Mouse (Mus musculus) embryonic facial prominence, embryonic 13.5 days (tissue): ENCODE results near the gene Slc9b1. TPM values are rescaled to one million over a fixed set of nuclear protein-coding genes. Genes with fewer than 3 reads are reported as not detected.
A peak's percentile ranks its signal among the peaks of the same experiment; 100 is the strongest.

Source experiments
- ATAC-seq: fragments of 200-750 bp; cut with Nextera tagmentation; 2 replicates; pipeline ENCODE4 v1.8.0; 2017; ENCODE audit warnings: low read depth; ENCODE audit not compliant: insufficient number of reproducible peaks, insufficient read depth, low FRiP score, low TSS enrichment
- H3K27ac ChIP-seq: fragments of 300-500 bp; sonication (generic); 2 replicates; pipeline ENCODE4 v1.5.1; 2015; ENCODE audit warnings: moderate library complexity, mild to moderate bottlenecking, inconsistent platforms
- H3K27me3 ChIP-seq: fragments of 300-500 bp; sonication (generic); 2 replicates; pipeline ENCODE4 v1.6.1; 2015; ENCODE audit warnings: mild to moderate bottlenecking, inconsistent platforms
- H3K36me3 ChIP-seq: fragments of 300-500 bp; sonication (generic); 2 replicates; pipeline ENCODE4 v1.6.1; 2015; ENCODE audit warnings: mild to moderate bottlenecking, inconsistent platforms
- H3K4me1 ChIP-seq: fragments of 300-500 bp; sonication (generic); 2 replicates; pipeline ENCODE4 v1.6.1; 2015; ENCODE audit warnings: inconsistent platforms
- H3K4me2 ChIP-seq: fragments of 300-500 bp; sonication (generic); 2 replicates; pipeline ENCODE4 v1.6.1; 2015; ENCODE audit warnings: moderate library complexity, mild to moderate bottlenecking, inconsistent platforms
- H3K4me3 ChIP-seq: fragments of 300-500 bp; sonication (generic); 2 replicates; pipeline ENCODE4 v1.5.1; 2015; ENCODE audit warnings: mild to moderate bottlenecking, inconsistent platforms
- H3K9ac ChIP-seq: fragments of 300-500 bp; sonication (generic); 2 replicates; pipeline ENCODE4 v1.6.1; 2015; ENCODE audit warnings: mild to moderate bottlenecking, inconsistent platforms
- H3K9me3 ChIP-seq: fragments of 300-500 bp; sonication (generic); 2 replicates; pipeline ENCODE4 v1.6.1; 2016; ENCODE audit warnings: inconsistent platforms
- WGBS: fragments of 180-500 bp; shearing (Covaris S2); methylation state at CpG from one replicate; pipeline ENCODE4 v1.1.7; 2015; ENCODE audit warnings: mixed read lengths; 5-methylcytosine and 5-hydroxymethylcytosine counted together
- polyA plus RNA-seq: library from polyadenylated mRNA; unstranded; fragments of >200 nt; fragmentation: Nextera tagmentation; extraction: Ambion mirVana; gene quantifications from 2 replicates; pipeline ENCODE4 v1.2.1, GENCODE M21; 2015

The Slc9b1 gene
- 0.22 and 0.55 TPM in 2 replicates for polyA plus RNA-seq

DNA sequence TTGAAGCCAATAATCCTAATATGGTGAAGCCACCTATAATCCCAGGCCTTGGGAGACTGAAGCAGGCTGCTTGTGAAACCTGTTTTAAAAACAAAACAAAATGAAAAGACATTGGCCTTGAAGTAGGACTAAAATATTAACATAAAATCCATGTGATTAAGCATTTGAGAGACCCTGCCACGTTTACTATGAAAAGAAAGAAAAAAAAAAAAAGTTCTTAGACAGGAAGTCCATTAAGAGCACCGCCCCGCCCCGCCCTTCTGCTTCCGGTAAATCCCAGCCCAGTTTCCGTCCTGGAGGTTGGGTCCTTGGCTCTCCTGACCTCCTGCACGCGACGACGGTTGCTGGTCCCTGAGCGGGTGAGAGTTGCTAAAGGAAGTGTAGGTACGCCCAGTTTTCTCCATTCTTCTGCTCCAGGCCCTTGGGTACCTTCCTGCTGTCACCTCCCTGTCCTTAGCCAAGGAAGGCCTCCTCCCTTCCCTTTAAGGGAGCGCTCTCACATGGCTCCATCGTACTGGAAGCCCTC, at the start of gene Slc9b1:
Slc9b1 (plus strand) TSS at position 291 of the 526 bp plus-strand sequence.
- no peaks in the 10 kb centered on the region for H3K4me1 ChIP-seq
- H3K4me2 ChIP-seq, result no peak within 1 kb of the TSS
- no peaks in the 10 kb centered on the region for H3K36me3 ChIP-seq
- H3K4me3 ChIP-seq, result no peak within 1 kb of the TSS
- no peaks in the 10 kb centered on the region for H3K9me3 ChIP-seq
- no peak within 1 kb of the TSS for H3K9ac ChIP-seq
- H3K27me3 ChIP-seq, result no peaks in the 10 kb centered on the region
- no peak for ATAC-seq
- no peak within 1 kb of the TSS for H3K27ac ChIP-seq
- 81% methylated on average over 14 of the region's 14 CpGs for WGBS

DNA sequence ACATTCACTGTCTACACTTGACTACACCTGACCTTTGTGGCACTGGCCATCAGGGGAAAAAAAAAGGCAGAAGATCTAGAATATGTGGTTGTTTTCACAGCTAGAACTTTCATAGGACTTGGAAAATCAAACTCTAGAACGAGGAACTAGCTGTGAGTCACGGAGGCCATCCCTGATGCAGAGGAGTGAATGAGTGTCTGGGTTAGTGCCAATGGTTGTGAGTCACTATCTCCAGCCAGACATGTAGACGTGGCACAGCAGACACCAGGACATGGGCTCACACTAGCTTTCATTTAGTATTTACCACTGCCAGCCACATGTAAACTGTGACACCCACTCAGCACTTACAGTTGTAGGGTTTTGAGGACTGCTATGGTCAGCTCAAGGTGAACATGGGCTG, 49.3 kb upstream of the Slc9b1 start:
- H3K9ac ChIP-seq, result no peak overlapping the region
- no peak for ATAC-seq
- H3K4me3 ChIP-seq, result no peak overlapping the region
- H3K4me1 ChIP-seq, result peaks cover 16% of the 10 kb centered on the region
- H3K27ac ChIP-seq, result no peak overlapping the region
- H3K27me3 ChIP-seq, result peaks cover 15% of the 10 kb centered on the region
- no peak overlapping the region for H3K4me2 ChIP-seq
- no peaks in the 10 kb centered on the region for H3K9me3 ChIP-seq
- H3K36me3 ChIP-seq, result no peaks in the 10 kb centered on the region
- WGBS, result 84% methylated on average over 3 of the region's 3 CpGs

DNA sequence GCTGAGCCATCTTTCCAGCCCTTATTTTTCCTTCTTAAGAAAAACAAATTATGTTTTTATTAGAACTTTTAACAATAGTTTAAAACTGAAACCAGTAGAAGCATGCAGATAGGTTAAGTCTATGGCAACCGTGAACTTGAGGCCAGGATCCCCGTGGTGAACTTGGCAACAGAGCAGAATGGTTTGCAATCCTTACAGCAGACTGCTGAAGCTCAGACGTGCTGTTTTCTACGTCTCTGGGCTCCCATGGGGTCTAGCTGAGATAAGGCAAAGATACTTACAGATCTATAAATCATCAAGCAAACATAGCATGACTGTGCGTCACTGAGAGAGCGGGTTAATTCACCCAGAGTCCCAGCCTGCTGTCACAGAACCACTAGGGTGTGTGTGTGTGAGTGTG, 47.7 kb upstream of the Slc9b1 start:
- ATAC-seq, result no peak
- H3K4me3 ChIP-seq, result no peak overlapping the region
- H3K4me1 ChIP-seq, result peaks cover 8% of the 10 kb centered on the region; the same call in 1 of the 2 replicates
- H3K36me3 ChIP-seq, result no peaks in the 10 kb centered on the region
- WGBS, result 77% methylated on average over 6 of the region's 6 CpGs
- no peak overlapping the region for H3K4me2 ChIP-seq
- peaks cover 20% of the 10 kb centered on the region for H3K27me3 ChIP-seq
- H3K27ac ChIP-seq, result no peak overlapping the region
- no peak overlapping the region for H3K9ac ChIP-seq
- no peaks in the 10 kb centered on the region for H3K9me3 ChIP-seq

DNA sequence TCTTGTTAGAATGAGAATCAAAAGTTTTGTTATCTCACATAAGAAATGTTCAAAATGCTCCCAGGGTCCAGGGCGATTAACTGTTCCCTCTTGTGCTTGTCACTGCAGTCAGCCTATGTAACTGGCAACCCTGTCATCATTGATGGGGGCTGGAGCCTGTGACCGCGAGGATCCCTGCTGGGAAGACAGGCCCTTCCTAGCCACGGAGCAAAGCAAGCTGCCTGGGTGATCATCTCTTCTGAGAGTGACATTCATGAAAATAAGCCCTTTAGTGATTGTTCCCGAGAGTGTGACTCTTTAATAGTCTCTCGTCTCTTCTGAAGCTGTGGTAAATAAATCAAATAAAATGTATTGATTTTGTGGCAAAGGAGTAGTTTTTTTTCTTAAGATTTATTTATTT, 43.8 kb upstream of the Slc9b1 start:
- Histone ChIP-seq H3K9ac (no peak overlapping the region), H3K9me3 (0 out of 2 replicates have a peak, but pooled peaks cover 3% of the 10 kb centered on the region), H3K27me3 (peaks cover 25% of the 10 kb centered on the region), H3K36me3 (no peaks in the 10 kb centered on the region), H3K4me2 (no peak overlapping the region), H3K4me3 (no peak overlapping the region), H3K27ac (no peak overlapping the region), H3K4me1 (peaks cover 13% of the 10 kb centered on the region; the same call in 1 of the 2 replicates)
- ATAC-seq, result no peak
- 31% methylated on average over 6 of the region's 6 CpGs for WGBS

DNA sequence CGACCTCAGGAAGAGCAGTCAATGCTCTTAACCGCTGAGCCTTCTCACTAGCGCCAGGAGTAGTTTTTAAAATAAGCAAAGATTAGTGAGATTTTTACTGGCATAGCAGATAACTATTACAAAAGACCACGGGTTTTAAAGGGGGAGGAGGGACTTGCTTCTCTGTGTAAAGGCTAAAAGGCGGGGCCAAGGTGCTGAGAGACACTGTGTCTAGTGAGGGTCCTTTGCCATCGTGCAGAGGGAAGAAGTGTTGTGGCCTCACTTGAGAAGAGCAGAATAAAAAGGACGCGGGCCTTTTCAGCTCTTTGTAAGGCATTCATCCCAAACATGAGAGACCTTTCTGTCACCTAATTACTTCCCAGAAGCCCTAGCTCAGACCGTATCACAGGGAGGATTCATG, 43.3 kb upstream of the Slc9b1 start:
- 27% methylated on average over 9 of the region's 9 CpGs for WGBS
- Histone ChIP-seq H3K4me1 (peaks cover 13% of the 10 kb centered on the region; the same call in 1 of the 2 replicates), H3K4me3 (no peak overlapping the region), H3K27me3 (peaks cover 25% of the 10 kb centered on the region), H3K9me3 (0 out of 2 replicates have a peak, but pooled peaks cover 3% of the 10 kb centered on the region), H3K27ac (no peak overlapping the region), H3K36me3 (no peaks in the 10 kb centered on the region), H3K4me2 (no peak overlapping the region), H3K9ac (no peak overlapping the region)
- no peak for ATAC-seq

DNA sequence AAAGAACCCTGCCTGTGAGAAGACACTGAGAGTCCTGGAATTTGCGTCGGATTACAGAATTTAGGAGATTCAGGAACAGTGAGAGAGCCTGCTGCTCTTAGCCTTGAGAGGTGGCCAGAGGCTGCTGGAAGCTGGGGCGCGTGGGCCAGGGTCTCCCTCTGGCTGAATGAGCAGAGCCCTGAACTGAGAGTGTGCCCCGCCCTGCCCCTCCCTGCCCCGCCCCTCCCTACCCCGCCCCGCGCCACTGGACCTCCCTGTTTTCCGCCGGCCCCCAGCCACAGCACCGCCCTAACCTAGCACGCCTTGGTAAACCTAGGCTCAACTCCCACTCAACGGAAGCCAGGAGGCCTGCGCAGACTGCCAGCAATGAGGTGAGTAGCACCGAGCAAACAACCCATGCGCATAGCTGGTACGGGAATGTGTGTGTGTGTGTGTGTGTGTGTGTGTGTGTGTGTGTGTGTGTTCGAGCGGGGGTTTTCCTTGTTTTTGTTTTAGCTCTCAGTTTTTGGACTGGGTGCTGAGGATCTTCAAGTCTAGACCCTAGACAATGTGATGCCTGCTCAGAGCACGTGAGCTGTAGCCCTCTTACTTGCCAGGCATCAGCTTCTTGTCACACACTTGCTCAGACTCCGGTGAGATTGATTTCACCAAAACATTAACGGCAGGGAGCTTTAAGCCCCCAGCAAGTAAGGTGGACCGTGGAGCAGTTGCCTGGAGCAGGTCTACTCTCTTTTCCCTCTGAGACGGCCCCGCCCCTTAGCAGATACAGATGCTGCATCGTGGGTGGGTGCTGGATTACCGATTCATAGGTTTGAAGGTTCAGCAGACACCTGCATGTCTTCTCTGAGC, 40.2 kb upstream of the Slc9b1 start, which contains the start of gene Slc9b2:
Slc9b2 (plus strand) TSS at position 290 of the 849 bp plus-strand sequence.
- H3K27me3 ChIP-seq, result peaks cover 21% of the 10 kb centered on the region
- peak; percentile 68 for ATAC-seq
- H3K4me3 ChIP-seq, result peak within 1 kb of the TSS; percentile 38
- H3K9ac ChIP-seq, result peak within 1 kb of the TSS; percentile 46; the same call in 1 of the 2 replicates
- peak within 1 kb of the TSS; percentile 71 for H3K4me2 ChIP-seq
- H3K27ac ChIP-seq, result no peak within 1 kb of the TSS
- no peaks in the 10 kb centered on the region for H3K36me3 ChIP-seq
- 0 out of 2 replicates have a peak, but pooled peaks cover 3% of the 10 kb centered on the region for H3K9me3 ChIP-seq
- 8% methylated on average over 23 of the region's 28 CpGs for WGBS
- peaks cover 13% of the 10 kb centered on the region; the same call in 1 of the 2 replicates for H3K4me1 ChIP-seq

DNA sequence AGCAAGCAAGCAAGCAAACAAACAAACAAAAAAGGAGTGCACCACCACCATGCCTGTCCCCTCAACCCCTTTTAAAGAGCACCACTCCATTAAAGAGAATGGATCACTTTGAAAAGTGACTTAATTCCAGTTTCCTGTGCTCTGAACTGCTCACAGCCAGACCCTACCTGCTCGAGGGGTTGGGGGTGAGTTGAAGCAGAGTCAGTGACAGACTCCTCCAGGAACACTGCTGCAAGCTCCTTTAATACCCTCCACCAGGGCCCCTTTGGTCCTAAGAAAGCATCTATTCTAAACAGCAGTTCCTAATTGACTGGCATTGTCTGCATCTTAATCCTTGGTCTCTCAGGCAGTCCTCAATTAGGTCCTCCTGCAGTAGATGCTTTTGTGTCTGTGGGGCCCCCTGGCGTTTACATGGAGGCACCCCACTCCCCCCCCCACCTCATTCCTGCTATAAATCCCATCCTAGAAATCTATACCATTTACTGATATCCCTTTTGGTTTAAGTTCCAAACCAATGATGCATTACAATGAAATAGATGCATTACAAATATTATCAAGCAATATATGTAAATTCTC, 34.8 kb upstream of the Slc9b1 start:
- H3K4me3 ChIP-seq, result no peak overlapping the region
- H3K36me3 ChIP-seq, result no peaks in the 10 kb centered on the region
- ATAC-seq, result no peak
- H3K9ac ChIP-seq, result no peak overlapping the region
- H3K4me2 ChIP-seq, result no peak overlapping the region
- H3K27ac ChIP-seq, result no peak overlapping the region
- 0 out of 2 replicates have a peak, but pooled peaks cover 3% of the 10 kb centered on the region for H3K9me3 ChIP-seq
- H3K27me3 ChIP-seq, result 0 out of 2 replicates have a peak, but pooled peaks cover 4% of the 10 kb centered on the region
- WGBS, result 20% methylated on average over 2 of the region's 2 CpGs
- H3K4me1 ChIP-seq, result peaks cover 12% of the 10 kb centered on the region

DNA sequence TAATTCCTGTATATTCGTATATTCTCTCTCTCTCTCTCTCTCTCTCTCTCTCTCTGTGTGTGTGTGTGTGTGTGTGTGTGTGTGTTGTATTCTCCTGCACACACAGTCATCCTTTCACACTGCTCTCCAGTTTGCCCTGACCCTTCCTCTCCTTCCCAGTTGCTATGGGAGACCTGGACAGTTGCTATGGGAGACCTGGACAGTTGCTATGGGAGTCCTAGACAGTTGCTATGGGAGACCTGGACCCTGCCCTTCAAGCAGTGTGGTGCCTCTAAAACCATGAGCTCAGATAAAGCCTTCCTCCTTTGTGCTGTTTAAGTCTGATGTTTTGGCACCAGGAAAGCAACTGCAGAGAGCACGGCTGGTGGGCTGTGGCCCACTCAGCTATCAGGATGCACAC, 34.1 kb upstream of the Slc9b1 start:
- Histone ChIP-seq H3K27ac (no peak overlapping the region), H3K27me3 (peaks cover 6% of the 10 kb centered on the region; the same call in 1 of the 2 replicates), H3K4me2 (no peak overlapping the region), H3K4me1 (peaks cover 12% of the 10 kb centered on the region), H3K4me3 (no peak overlapping the region), H3K9ac (no peak overlapping the region), H3K36me3 (no peaks in the 10 kb centered on the region), H3K9me3 (no peaks in the 10 kb centered on the region)
- ATAC-seq, result no peak
- 85% methylated on average over 2 of the region's 2 CpGs for WGBS

DNA sequence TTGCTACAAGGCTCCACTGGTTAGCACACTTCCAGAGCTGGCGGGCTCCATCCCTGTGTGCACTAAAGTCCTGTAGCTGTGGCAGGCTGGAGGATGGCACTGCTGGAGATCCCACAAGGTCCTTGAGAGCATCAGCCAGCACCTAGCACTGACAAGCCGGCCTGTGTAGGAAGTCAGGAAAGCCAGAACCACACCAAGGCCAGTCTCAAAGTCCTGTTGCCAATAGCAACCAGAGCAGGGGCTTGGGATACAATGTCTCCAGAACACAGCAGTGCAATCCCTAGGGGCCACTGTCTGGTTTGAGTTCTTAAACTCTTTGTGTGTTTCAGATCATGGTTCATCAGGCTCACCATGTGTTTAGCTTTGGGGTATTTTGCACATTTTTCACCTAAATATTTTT, 33.0 kb upstream of the Slc9b1 start:
- Histone ChIP-seq H3K27me3 (peaks cover 6% of the 10 kb centered on the region; the same call in 1 of the 2 replicates), H3K27ac (no peak overlapping the region), H3K4me2 (no peak overlapping the region), H3K36me3 (no peaks in the 10 kb centered on the region), H3K4me3 (no peak overlapping the region), H3K4me1 (peaks cover 12% of the 10 kb centered on the region), H3K9ac (no peak overlapping the region), H3K9me3 (no peaks in the 10 kb centered on the region)
- 39% methylated on average over 2 of the region's 2 CpGs for WGBS
- ATAC-seq, result no peak

DNA sequence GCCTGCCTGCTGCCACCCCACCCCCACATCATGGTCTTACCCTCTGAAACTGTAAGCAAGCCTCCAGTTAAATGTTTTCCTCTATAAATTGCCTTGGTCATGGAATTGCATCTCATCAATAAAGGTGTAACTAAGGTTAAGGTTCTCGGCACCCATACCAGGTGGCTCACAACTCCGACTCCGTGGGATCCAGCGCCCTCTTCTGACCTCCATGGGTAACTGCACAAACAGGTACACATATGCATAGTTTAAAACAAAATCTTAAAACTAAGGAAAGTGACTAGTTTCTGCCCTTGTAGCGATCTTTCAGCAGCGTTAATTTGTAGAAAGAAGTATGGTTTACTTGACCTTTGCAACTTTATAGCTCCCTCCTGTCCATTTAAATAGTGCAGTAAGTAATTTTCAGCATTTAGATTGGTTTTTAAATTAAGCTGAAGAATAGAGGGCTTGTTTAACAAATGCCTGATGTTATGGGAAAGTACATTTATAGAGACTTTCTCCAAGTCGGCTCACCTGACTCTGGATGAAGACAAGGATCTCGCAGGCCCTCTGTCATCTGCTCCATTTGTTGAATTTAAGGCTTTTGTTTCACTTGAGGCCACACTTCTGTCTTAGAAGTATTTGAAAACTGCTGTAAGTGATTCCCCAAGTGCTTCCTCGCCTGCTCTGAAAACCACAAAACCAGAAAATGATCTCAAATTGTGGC, 32.0 kb upstream of the Slc9b1 start:
- Histone ChIP-seq H3K4me1 (peaks cover 12% of the 10 kb centered on the region), H3K4me3 (no peak overlapping the region), H3K27me3 (peaks cover 10% of the 10 kb centered on the region; the same call in 1 of the 2 replicates), H3K4me2 (no peak overlapping the region), H3K9ac (no peak overlapping the region), H3K36me3 (no peaks in the 10 kb centered on the region), H3K9me3 (no peaks in the 10 kb centered on the region), H3K27ac (no peak overlapping the region)
- 73% methylated on average over 9 of the region's 9 CpGs for WGBS
- no peak for ATAC-seq

DNA sequence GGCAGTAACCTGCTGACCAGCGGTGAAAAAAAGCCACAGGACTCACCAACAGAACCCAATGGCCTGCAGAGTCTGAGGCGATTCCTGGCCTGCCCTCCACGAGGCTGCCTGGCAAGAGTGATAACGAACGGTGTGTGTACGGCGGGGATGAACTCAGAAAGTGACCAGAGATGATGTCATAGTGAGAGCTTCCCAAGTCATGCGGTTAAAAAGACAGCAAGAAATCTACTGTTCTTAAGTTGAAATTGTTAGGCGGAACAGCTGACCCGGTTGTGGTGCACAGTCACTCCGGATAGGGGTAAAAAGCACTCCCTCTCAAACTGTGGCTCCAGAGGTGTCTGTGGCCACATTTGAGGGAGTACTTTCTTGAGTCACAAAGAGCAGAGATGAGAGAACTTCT, 29.5 kb upstream of the Slc9b1 start:
- Histone ChIP-seq H3K9me3 (no peaks in the 10 kb centered on the region), H3K9ac (no peak overlapping the region), H3K27ac (no peak overlapping the region), H3K4me3 (no peak overlapping the region), H3K27me3 (peaks cover 10% of the 10 kb centered on the region; the same call in 1 of the 2 replicates), H3K36me3 (no peaks in the 10 kb centered on the region), H3K4me1 (peaks cover 12% of the 10 kb centered on the region), H3K4me2 (no peak overlapping the region)
- ATAC-seq, result no peak
- whole genome bisulfite sequencing, result 89% methylated on average over 11 of the region's 11 CpGs
